Mouse (Mus musculus): ENCODE measurements around the gene Crlf3. TPM values are rescaled to one million over a fixed set of nuclear protein-coding genes. Genes with fewer than 3 reads are reported as not detected.
A peak's percentile ranks its signal among the peaks of the same experiment; 100 is the strongest.

The Crlf3 gene
- 144 to 183 TPM (median 162 TPM) in 3 replicates for total RNA-seq (2017)

GRCm38 (mm10) chr11:80080826-80081728, at the start of gene Crlf3:
Gene Crlf3, minus strand, starts transcription at chr11:80080991.
- peak; percentile 91 for ATAC-seq (replicated peaks; ENCODE audit: insufficient number of reproducible peaks, low FRiP score, low TSS enrichment, poor library complexity, severe bottlenecking)

- no peak for ATAC-seq (replicated peaks; ENCODE audit: insufficient number of reproducible peaks, low FRiP score, low TSS enrichment, poor library complexity, severe bottlenecking)
Observed at GRCm38 (mm10) chr11:80116411-80116810, 35.6 kb upstream of the Crlf3 start.

- ATAC-seq (replicated peaks; ENCODE audit: insufficient number of reproducible peaks, low FRiP score, low TSS enrichment, poor library complexity, severe bottlenecking): no peak
Observed at GRCm38 (mm10) chr11:80104407-80104806, 23.6 kb upstream of the Crlf3 start.

- ATAC-seq (replicated peaks; ENCODE audit: insufficient number of reproducible peaks, low FRiP score, low TSS enrichment, poor library complexity, severe bottlenecking): no peak
Observed at GRCm38 (mm10) chr11:80101298-80101697, 20.5 kb upstream of the Crlf3 start.

GRCm38 (mm10) chr11:80098444-80099056, 17.8 kb upstream of the Crlf3 start:
- ATAC-seq (replicated peaks; ENCODE audit: insufficient number of reproducible peaks, low FRiP score, low TSS enrichment, poor library complexity, severe bottlenecking): no peak

- no peak for ATAC-seq (replicated peaks; ENCODE audit: insufficient number of reproducible peaks, low FRiP score, low TSS enrichment, poor library complexity, severe bottlenecking)
Observed at GRCm38 (mm10) chr11:80090555-80091164, 9.9 kb upstream of the Crlf3 start.

GRCm38 (mm10) chr11:80089817-80090214, 9.0 kb upstream of the Crlf3 start:
- no peak for ATAC-seq (replicated peaks; ENCODE audit: insufficient number of reproducible peaks, low FRiP score, low TSS enrichment, poor library complexity, severe bottlenecking)

GRCm38 (mm10) chr11:80088917-80089816, 8.4 kb upstream of the Crlf3 start, which contains the start of gene Atad5:
Gene Atad5, plus strand, starts transcription at chr11:80089400.
- ATAC-seq (replicated peaks; ENCODE audit: insufficient number of reproducible peaks, low FRiP score, low TSS enrichment, poor library complexity, severe bottlenecking): peak; percentile 77

- ATAC-seq (replicated peaks; ENCODE audit: insufficient number of reproducible peaks, low FRiP score, low TSS enrichment, poor library complexity, severe bottlenecking): peak; percentile 80
Observed at GRCm38 (mm10) chr11:80086844-80087243, 6.1 kb upstream of the Crlf3 start.

GRCm38 (mm10) chr11:80085356-80086055, 4.7 kb upstream of the Crlf3 start:
- ATAC-seq (replicated peaks; ENCODE audit: insufficient number of reproducible peaks, low FRiP score, low TSS enrichment, poor library complexity, severe bottlenecking): peak; percentile 47

- ATAC-seq (replicated peaks; ENCODE audit: insufficient number of reproducible peaks, low FRiP score, low TSS enrichment, poor library complexity, severe bottlenecking): no peak
Observed at GRCm38 (mm10) chr11:80081786-80082319, 1.1 kb upstream of the Crlf3 start.

GRCm38 (mm10) chr11:80080381-80080825, 388 bp downstream of the Crlf3 start:
- no peak for ATAC-seq (replicated peaks; ENCODE audit: insufficient number of reproducible peaks, low FRiP score, low TSS enrichment, poor library complexity, severe bottlenecking)

GRCm38 (mm10) chr11:80079751-80080150, 1.0 kb downstream of the Crlf3 start:
- no peak for ATAC-seq (replicated peaks; ENCODE audit: insufficient number of reproducible peaks, low FRiP score, low TSS enrichment, poor library complexity, severe bottlenecking)

- no peak for ATAC-seq (replicated peaks; ENCODE audit: insufficient number of reproducible peaks, low FRiP score, low TSS enrichment, poor library complexity, severe bottlenecking)
Observed at GRCm38 (mm10) chr11:80078831-80079230, 2.0 kb downstream of the Crlf3 start.

- no peak for ATAC-seq (replicated peaks; ENCODE audit: insufficient number of reproducible peaks, low FRiP score, low TSS enrichment, poor library complexity, severe bottlenecking)
Observed at GRCm38 (mm10) chr11:80077784-80078545, 2.8 kb downstream of the Crlf3 start.

- ATAC-seq (replicated peaks; ENCODE audit: insufficient number of reproducible peaks, low FRiP score, low TSS enrichment, poor library complexity, severe bottlenecking): peak; percentile 45; the same call in 1 of the 2 replicates
Observed at GRCm38 (mm10) chr11:80075608-80076277, 5.0 kb downstream of the Crlf3 start.
